Mouse (Mus musculus) CH12.LX (cell line): ENCODE data around the gene Fchsd2. TPM values are rescaled to one million over a fixed set of nuclear protein-coding genes. Genes with fewer than 3 reads are reported as not detected.

ENCODE experiments used
- DNase-seq: peaks from one replicate; pipeline ENCODE4 v3.0.0-alpha.2; 2013; ENCODE audit errors: extremely low read depth
- H3K27ac ChIP-seq: 2 replicates; pipeline ENCODE4 v1.5.1; 2012; ENCODE audit warnings: low read depth, mild to moderate bottlenecking, control low read depth, moderate library complexity; ENCODE audit not compliant: insufficient read depth
- H3K27me3 ChIP-seq: replicated peaks from 2 replicates; pipeline ENCODE3; 2012; ENCODE audit warnings: inconsistent platforms
- H3K36me3 ChIP-seq, 2 experiments: replicated peaks in 1 of 2; 2 replicates each; pipeline versions ENCODE3 to v1.6.1; 2012; ENCODE audit warnings: inconsistent platforms in 1 of 2, low read length in 1 of 2, mild to moderate bottlenecking in 1 of 2, mixed read lengths in 1 of 2, moderate library complexity in 1 of 2; ENCODE audit not compliant: control insufficient read depth in 1 of 2, insufficient read depth in 1 of 2
- H3K4me1 ChIP-seq, 2 experiments: 2 replicates each; pipeline ENCODE4 v1.6.1; 2012; ENCODE audit warnings: inconsistent platforms in 1 of 2, moderate library complexity in 1 of 2; ENCODE audit not compliant: insufficient read depth in 2 of 2, control insufficient read depth in 1 of 2
- H3K4me2 ChIP-seq: 2 replicates; pipeline ENCODE4 v1.6.1; 2012; ENCODE audit warnings: low read depth, mild to moderate bottlenecking, control low read depth; ENCODE audit not compliant: poor library complexity, insufficient read depth, severe bottlenecking
- H3K4me3 ChIP-seq, 3 experiments: fragments of 150-350 bp in 1 of 3; sonication (generic) in 1 of 3; replicated peaks in 1 of 3; 2 replicates each; pipeline versions ENCODE3 to v1.5.1; 2011 to 2012; ENCODE audit warnings: low read depth in 2 of 3, low read length in 2 of 3, mild to moderate bottlenecking in 2 of 3, moderate library complexity in 2 of 3, control low read depth in 1 of 3, improper control_type of control experiment in 1 of 3, inconsistent platforms in 1 of 3, mixed read lengths in 1 of 3; ENCODE audit not compliant: poor library complexity in 1 of 3
- H3K79me2 ChIP-seq: replicated peaks from 2 replicates; pipeline ENCODE4 v1.6.1; 2012; ENCODE audit warnings: mild to moderate bottlenecking, moderate library complexity; ENCODE audit not compliant: control insufficient read depth, poor library complexity, insufficient read depth, severe bottlenecking; ENCODE audit errors: extremely low read depth
- H3K9ac ChIP-seq: 2 replicates; pipeline ENCODE4 v1.6.1; 2012; ENCODE audit warnings: low read depth, mild to moderate bottlenecking, control low read depth, moderate library complexity; ENCODE audit not compliant: insufficient read depth
- H3K9me3 ChIP-seq: replicated peaks from 2 replicates; pipeline ENCODE3; 2012; ENCODE audit warnings: low read length, inconsistent platforms, mixed read lengths
- CHD1 ChIP-seq: IDR thresholded peaks from 2 replicates; pipeline ENCODE4 v1.6.1; 2012; ENCODE audit warnings: low read depth, low read length, improper control_type of control experiment, inconsistent platforms
- CHD2 ChIP-seq: IDR thresholded peaks from 2 replicates; pipeline ENCODE4 v1.6.1; 2011; ENCODE audit warnings: low read length, improper control_type of control experiment
- E2F4 ChIP-seq: IDR thresholded peaks from 2 replicates; pipeline ENCODE4 v1.6.1; 2011; ENCODE audit warnings: low read depth, low read length, improper control_type of control experiment; ENCODE audit not compliant: insufficient replicate concordance
- ELF1 ChIP-seq: IDR thresholded peaks from 2 replicates; pipeline ENCODE4 v1.6.1; 2014; ENCODE audit warnings: low read depth, mild to moderate bottlenecking, inconsistent platforms, low read length, improper control_type of control experiment
- EP300 ChIP-seq: IDR thresholded peaks from 2 replicates; pipeline ENCODE4 v1.6.1; 2011; ENCODE audit warnings: low read length, improper control_type of control experiment
- JUN ChIP-seq: IDR thresholded peaks from 2 replicates; pipeline ENCODE4 v1.6.1; 2011; ENCODE audit warnings: low read depth, mild to moderate bottlenecking, low read length, improper control_type of control experiment, moderate library complexity; ENCODE audit not compliant: insufficient read depth
- MAZ ChIP-seq: IDR thresholded peaks from 2 replicates; pipeline ENCODE4 v1.6.1; 2012; ENCODE audit warnings: low read depth, mild to moderate bottlenecking, inconsistent platforms, low read length, improper control_type of control experiment, moderate library complexity
- NELFE ChIP-seq: IDR thresholded peaks from 2 replicates; pipeline ENCODE4 v1.6.1; 2011; ENCODE audit warnings: low read depth, low read length, improper control_type of control experiment
- NRF1 ChIP-seq: IDR thresholded peaks from 2 replicates; pipeline ENCODE4 v1.6.1; 2014; ENCODE audit warnings: low read depth, mild to moderate bottlenecking, inconsistent platforms, low read length, improper control_type of control experiment, moderate library complexity
- PAX5 ChIP-seq: IDR thresholded peaks from 2 replicates; pipeline ENCODE4 v1.6.1; 2012; ENCODE audit warnings: low read length, inconsistent platforms, mixed read lengths
- POLR2AphosphoS2 ChIP-seq: IDR thresholded peaks from 2 replicates; pipeline ENCODE4 v1.6.1; 2011; ENCODE audit warnings: low read depth, low read length, improper control_type of control experiment
- SMC3 ChIP-seq: IDR thresholded peaks from 2 replicates; pipeline ENCODE4 v1.6.1; 2011; ENCODE audit warnings: low read depth, low read length, improper control_type of control experiment
- TCF12 ChIP-seq: IDR thresholded peaks from 2 replicates; pipeline ENCODE4 v1.6.1; 2014; ENCODE audit warnings: low read depth, mild to moderate bottlenecking, inconsistent platforms, low read length, improper control_type of control experiment
- UBTF ChIP-seq: IDR thresholded peaks from 2 replicates; pipeline ENCODE4 v1.6.1; 2012; ENCODE audit warnings: low read depth, mild to moderate bottlenecking, inconsistent platforms, low read length, improper control_type of control experiment, moderate library complexity
- USF1 ChIP-seq: IDR thresholded peaks from 2 replicates; pipeline ENCODE4 v1.6.1; 2014; ENCODE audit warnings: low read depth, mild to moderate bottlenecking, inconsistent platforms, low read length, improper control_type of control experiment
- USF2 ChIP-seq: conservative IDR thresholded peaks from 2 replicates; pipeline ENCODE4 v1.6.1; 2011; ENCODE audit warnings: low read depth, low read length, improper control_type of control experiment
- ZMIZ1 ChIP-seq: IDR thresholded peaks from 2 replicates; pipeline ENCODE4 v1.6.1; 2012; ENCODE audit warnings: low read depth, mild to moderate bottlenecking, inconsistent platforms, low read length, improper control_type of control experiment
- ZNF384 ChIP-seq: IDR thresholded peaks from 2 replicates; pipeline ENCODE4 v1.6.1; 2012; ENCODE audit warnings: low read depth, low read length, improper control_type of control experiment, inconsistent platforms
- dilution Hi-C: fragments of 300-500 bp; cut with MboI; formaldehyde crosslinking; loops from 2 replicates; pipeline ENCODE4 v1.14.3; 2020; ENCODE audit warnings: low sequenced_read_pairs; ENCODE audit not compliant: extremely low pct_unique_long_range_greater_than_20kb, extremely low pct_ligation_motif_present
- in situ Hi-C: fragments of 300-500 bp; cut with MboI; formaldehyde crosslinking; loops from 3 replicates; pipeline ENCODE4 v1.14.3; 2019; ENCODE audit warnings: low sequenced_read_pairs, low pct_ligation_motif_present, low pct_unique_long_range_greater_than_20kb, mixed read lengths
- polyA plus RNA-seq: library from polyadenylated mRNA; unstranded; fragments of >175 nt; gene quantifications from 2 replicates; pipeline ENCODE4 v1.2.1, GENCODE M21; 2012; ENCODE audit warnings: low read depth; ENCODE audit not compliant: insufficient read length
- total RNA-seq, 2 experiments: library from RNA; depleted of rRNA; stranded (reverse); fragments of 300-350 nt in 1 of 2; fragments of >200 nt in 1 of 2; gene quantifications; 2 replicates each; pipeline ENCODE4 v1.2.3; 2012 to 2014

Fchsd2 gene
- total and polyA plus RNA-seq, 3 experiments: 23.8 to 38.2 (median 25.5) TPM

GRCm38 (mm10) chr7:101290401-101290800 lies 197.7 kb downstream of the Fchsd2 start:
- Histone ChIP-seq H3K36me3 (peaks cover 60 to 91% of the 10 kb centered on the region in 2 experiments), H3K79me2 (no peaks in the 10 kb centered on the region), H3K27ac (no peak overlapping the region), H3K9me3 (no peaks in the 10 kb centered on the region), H3K4me3 (no peak overlapping the region), H3K9ac (no peak overlapping the region), H3K27me3 (no peaks in the 10 kb centered on the region), H3K4me1 (peaks cover 16 to 76% of the 10 kb centered on the region in 2 experiments), H3K4me2 (no peak overlapping the region)
- dilution Hi-C loops (no loop called here), in situ Hi-C loops (no loop called here)
- DNase-seq: no peak
- TF ChIP-seq TCF12 (0 out of 2 replicates have a peak, but pooled peaks have one; percentile 14), CHD1 (no peak), MAZ (no peak)

GRCm38 (mm10) chr7:101291211-101291610 lies 198.5 kb downstream of the Fchsd2 start:
- TF ChIP-seq JUN: no peak
- TF ChIP-seq NELFE: no peak
- no peak for TF ChIP-seq ZMIZ1
- no peak for TF ChIP-seq E2F4
- no peak for TF ChIP-seq USF2
- no peak for TF ChIP-seq CHD2
- no peak for TF ChIP-seq EP300
- no peak for TF ChIP-seq UBTF
- TF ChIP-seq PAX5: no peak
- TF ChIP-seq NRF1: no peak
- TF ChIP-seq SMC3: no peak
- no peak for TF ChIP-seq ELF1
- no peak for TF ChIP-seq USF1
- no peak for TF ChIP-seq POLR2AphosphoS2
- no peak for TF ChIP-seq ZNF384
- TF ChIP-seq, all 38 proteins: peak for 0
- no peaks in the 10 kb centered on the region for H3K9me3 ChIP-seq
- dilution Hi-C loops (no loop called here), in situ Hi-C loops (no loop called here)
- H3K36me3 ChIP-seq: peaks cover 64 to 91% of the 10 kb centered on the region in 2 experiments
- 0 out of 2 replicates have a peak overlapping the region, but pooled peaks have one; percentile 20 for H3K27ac ChIP-seq
- no peak overlapping the region for H3K4me3 ChIP-seq
- H3K79me2 ChIP-seq: no peaks in the 10 kb centered on the region
- no peaks in the 10 kb centered on the region for H3K27me3 ChIP-seq
- DNase-seq: no peak
- H3K4me1 ChIP-seq: peaks cover 16 to 80% of the 10 kb centered on the region in 2 experiments
- no peak overlapping the region for H3K9ac ChIP-seq
- no peak overlapping the region for H3K4me2 ChIP-seq
